Mouse (Mus musculus): ENCODE data around the gene Mmd.

DNA sequence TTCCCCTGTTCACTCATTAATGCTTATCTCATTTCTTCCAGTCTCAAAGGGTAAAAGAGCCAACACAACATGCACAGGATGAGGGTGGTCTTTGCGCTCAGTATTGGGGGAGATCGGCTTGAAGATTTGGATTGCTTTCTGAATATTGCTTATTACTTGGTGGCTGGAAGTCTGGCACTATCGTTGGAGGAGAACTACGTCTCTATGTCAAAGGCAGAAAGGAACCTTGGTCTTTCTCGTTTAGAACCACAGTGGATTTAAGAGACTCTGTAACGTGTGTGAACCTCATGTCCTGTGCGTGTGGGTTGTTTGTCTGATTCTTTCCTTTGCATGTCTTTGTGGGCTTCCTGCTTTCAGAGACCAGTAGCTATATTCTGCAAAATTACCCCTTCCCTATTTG is 1.5 kb downstream of the Mmd start:
- TF ChIP-seq EP300 (IDR thresholded peaks at IDR 0.05; ENCODE audit: low read depth), result no peak
- no peak for TF ChIP-seq CTCF (IDR thresholded peaks at IDR 0.05; ENCODE audit: low read depth)

Measured in liver, embryonic 14.5 days (tissue).